Mouse (Mus musculus) liver, adult 2 months (tissue): ENCODE results near the gene Anapc16. TPM values are rescaled to one million over a fixed set of nuclear protein-coding genes. Genes with fewer than 3 reads are reported as not detected.

Experiments
- DNase-seq: peaks from one replicate; pipeline ENCODE4 v3.0.0-alpha.2; 2011; ENCODE audit warnings: low read depth, low spot score; ENCODE audit errors: extremely low read depth
- H3K27ac ChIP-seq: fragments of 200-500 bp; replicated peaks from 2 replicates; pipeline ENCODE4 v1.5.1; 2012; ENCODE audit warnings: low read depth, mild to moderate bottlenecking, control low read depth, inconsistent platforms, low read length; ENCODE audit not compliant: insufficient read depth
- H3K27me3 ChIP-seq: fragments of 200-500 bp; 2 replicates; pipeline ENCODE4 v1.6.1; 2012; ENCODE audit warnings: mild to moderate bottlenecking, moderate library complexity, low read length, inconsistent platforms; ENCODE audit not compliant: control insufficient read depth, insufficient read depth
- H3K36me3 ChIP-seq: fragments of 200-500 bp; 2 replicates; pipeline ENCODE4 v1.6.1; 2012; ENCODE audit warnings: low read length, inconsistent platforms; ENCODE audit not compliant: control insufficient read depth, insufficient read depth
- H3K4me1 ChIP-seq: fragments of 200-500 bp; 2 replicates; pipeline ENCODE4 v1.6.1; 2011; ENCODE audit warnings: low read length; ENCODE audit not compliant: control insufficient read depth, insufficient read depth
- H3K4me3 ChIP-seq: fragments of 200-500 bp; 2 replicates; pipeline ENCODE4 v1.5.1; 2011; ENCODE audit warnings: low read depth, mild to moderate bottlenecking, control low read depth, low read length, moderate library complexity; ENCODE audit not compliant: insufficient read depth
- H3K79me2 ChIP-seq: fragments of 200-500 bp; 2 replicates; pipeline ENCODE4 v1.6.1; 2012; ENCODE audit warnings: inconsistent platforms, mild to moderate bottlenecking, low read length, moderate library complexity; ENCODE audit not compliant: control insufficient read depth, insufficient read depth
- H3K9ac ChIP-seq: fragments of 200-500 bp; 2 replicates; pipeline ENCODE4 v1.6.1; 2012; ENCODE audit warnings: low read depth, mild to moderate bottlenecking, control low read depth, inconsistent platforms, low read length
- CTCF ChIP-seq: fragments of 200-500 bp; IDR thresholded peaks from 2 replicates; pipeline ENCODE4 v1.5.1; 2011; ENCODE audit warnings: low read depth, low read length, control low read depth
- POLR2A ChIP-seq: fragments of 200-500 bp; IDR thresholded peaks from 2 replicates; pipeline ENCODE4 v1.6.1; 2011; ENCODE audit warnings: low read length, control low read depth; ENCODE audit not compliant: insufficient read depth; ENCODE audit errors: extremely low read depth
- WGBS: fragments of 180-500 bp; shearing (Covaris S2); methylation state at CpG from one replicate; pipeline ENCODE4 v1.1.7; 2018; 5-methylcytosine and 5-hydroxymethylcytosine counted together
- polyA plus RNA-seq: library from polyadenylated mRNA; depleted of rRNA; stranded (reverse); fragments of >200 nt; gene quantifications from 2 replicates; pipeline ENCODE4 v1.2.3, GENCODE M21; 2012
- total RNA-seq: library from RNA; depleted of rRNA; stranded (reverse); fragments of >200 nt; gene quantifications from 2 replicates; pipeline ENCODE4 v1.2.3, GENCODE M21; 2014

The Anapc16 gene
- total and polyA plus RNA-seq, 2 experiments: 22.8 to 48.9 TPM

- no peak for DNase-seq
- Histone ChIP-seq H3K79me2 (no peaks in the 10 kb centered on the region), H3K27ac (no peak overlapping the region), H3K36me3 (no peaks in the 10 kb centered on the region; the same call in 1 of the 2 replicates), H3K4me1 (no peaks in the 10 kb centered on the region), H3K4me3 (no peak overlapping the region), H3K27me3 (no peaks in the 10 kb centered on the region), H3K9ac (no peak overlapping the region)
- WGBS: 89% methylated on average over 5 of the region's 5 CpGs
- TF ChIP-seq POLR2A (no peak), CTCF (no peak)
Observed at GRCm38 (mm10) chr10:60033064-60033463, 30.1 kb upstream of the Anapc16 start.

GRCm38 (mm10) chr10:60032622-60033021 is 29.7 kb upstream of the Anapc16 start:
- Histone ChIP-seq H3K4me3 (no peak overlapping the region), H3K4me1 (no peaks in the 10 kb centered on the region), H3K27ac (no peak overlapping the region), H3K27me3 (no peaks in the 10 kb centered on the region), H3K9ac (no peak overlapping the region), H3K36me3 (no peaks in the 10 kb centered on the region; the same call in 1 of the 2 replicates), H3K79me2 (no peaks in the 10 kb centered on the region)
- no peak for DNase-seq
- WGBS: 100% methylated on average over 2 of the region's 2 CpGs
- no peak for TF ChIP-seq CTCF
- no peak for TF ChIP-seq POLR2A

DNA sequence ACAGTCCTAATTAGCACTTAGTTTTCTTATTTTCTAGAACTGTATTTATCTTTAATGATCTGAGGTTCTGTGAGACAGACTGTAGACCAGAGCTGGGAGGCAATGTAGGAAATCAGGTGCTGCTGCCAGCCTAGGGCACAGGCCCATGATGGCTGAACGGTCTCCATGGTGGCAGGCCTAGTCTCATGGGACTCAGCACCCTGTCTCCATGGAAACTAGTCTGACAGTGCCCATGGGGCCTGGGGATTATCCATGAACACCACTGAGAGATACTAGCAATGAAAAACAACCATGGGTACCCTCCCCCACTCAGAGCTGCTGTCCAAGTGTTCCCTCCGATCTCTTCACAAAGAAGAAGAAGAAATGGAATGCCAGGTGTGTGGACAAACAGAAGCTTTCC is 29.1 kb upstream of the Anapc16 start:
- Histone ChIP-seq H3K36me3 (no peaks in the 10 kb centered on the region; the same call in 1 of the 2 replicates), H3K4me3 (no peak overlapping the region), H3K9ac (no peak overlapping the region), H3K27me3 (no peaks in the 10 kb centered on the region), H3K79me2 (no peaks in the 10 kb centered on the region), H3K4me1 (no peaks in the 10 kb centered on the region), H3K27ac (no peak overlapping the region)
- no peak for TF ChIP-seq POLR2A
- 93% methylated on average over 2 of the region's 2 CpGs for WGBS
- DNase-seq: no peak

DNA sequence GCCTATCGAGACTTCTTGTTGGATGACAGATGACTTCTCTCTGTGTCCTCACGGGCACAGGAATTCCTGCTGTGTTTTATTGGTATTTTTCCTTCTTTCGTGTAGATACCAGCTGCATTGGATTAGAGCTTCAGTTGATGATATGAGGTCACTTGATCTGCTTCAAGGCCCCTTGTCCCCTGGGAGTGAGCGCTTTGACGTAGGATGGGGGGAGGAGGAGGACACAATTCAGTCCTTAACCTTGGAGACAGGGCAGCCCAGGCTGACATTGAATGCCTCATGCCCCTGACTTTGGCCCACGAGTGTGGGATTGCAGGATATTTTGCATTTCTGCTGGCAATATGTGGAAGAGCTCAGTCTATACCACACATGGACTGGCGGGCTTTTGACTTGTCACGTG is 28.6 kb upstream of the Anapc16 start:
- 92% methylated on average over 8 of the region's 8 CpGs for WGBS
- no peak for DNase-seq
- Histone ChIP-seq H3K27ac (no peak overlapping the region), H3K27me3 (no peaks in the 10 kb centered on the region), H3K79me2 (no peaks in the 10 kb centered on the region), H3K4me1 (no peaks in the 10 kb centered on the region), H3K4me3 (no peak overlapping the region), H3K36me3 (no peaks in the 10 kb centered on the region; the same call in 1 of the 2 replicates), H3K9ac (no peak overlapping the region)
- TF ChIP-seq CTCF (no peak), POLR2A (no peak)

DNA sequence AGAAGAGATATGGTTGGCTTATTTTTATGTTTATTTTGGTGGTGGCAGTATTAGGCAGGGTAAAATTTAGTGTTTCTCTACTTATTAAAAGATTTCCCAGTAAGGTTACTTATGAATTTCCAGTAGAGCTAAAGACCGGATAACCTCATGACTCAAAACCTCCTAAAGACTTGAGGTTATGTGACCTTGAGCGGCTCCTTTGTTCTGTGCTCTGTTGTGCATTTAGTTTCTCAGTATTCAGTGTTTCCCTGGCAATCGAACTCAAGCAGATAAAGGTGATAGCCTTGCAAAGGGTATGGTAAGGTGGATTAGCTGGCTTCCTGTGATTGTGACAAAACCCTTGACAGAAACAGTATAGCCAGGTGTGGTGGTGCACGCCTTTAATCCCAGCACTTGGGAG is 26.5 kb upstream of the Anapc16 start:
- no peak for TF ChIP-seq POLR2A
- TF ChIP-seq CTCF: no peak
- Histone ChIP-seq H3K79me2 (no peaks in the 10 kb centered on the region), H3K9ac (no peak overlapping the region), H3K27me3 (no peaks in the 10 kb centered on the region), H3K4me3 (no peak overlapping the region), H3K27ac (no peak overlapping the region), H3K36me3 (no peaks in the 10 kb centered on the region; the same call in 1 of the 2 replicates), H3K4me1 (no peaks in the 10 kb centered on the region)
- WGBS: 94% methylated on average over 4 of the region's 4 CpGs
- no peak for DNase-seq

- Histone ChIP-seq H3K79me2 (no peaks in the 10 kb centered on the region), H3K9ac (no peak overlapping the region), H3K27ac (no peak overlapping the region), H3K4me1 (no peaks in the 10 kb centered on the region), H3K27me3 (no peaks in the 10 kb centered on the region), H3K4me3 (no peak overlapping the region), H3K36me3 (no peaks in the 10 kb centered on the region; the same call in 1 of the 2 replicates)
- DNase-seq: no peak
- TF ChIP-seq CTCF (no peak), POLR2A (no peak)
- WGBS: 85% methylated on average over 7 of the region's 7 CpGs
Observed at GRCm38 (mm10) chr10:60028979-60029378, 26.0 kb upstream of the Anapc16 start.
